Mouse (Mus musculus): ENCODE data around the gene Zdhhc25.

The Zdhhc25 gene

GRCm38 (mm10) chr15:88628801-88629356 is 28.8 kb downstream of the Zdhhc25 start:
- no peak for DNase-seq (ENCODE audit: low spot score in 2 of 2)

- no peak for DNase-seq (ENCODE audit: low spot score in 2 of 2)
Observed at GRCm38 (mm10) chr15:88635205-88635604, 35.1 kb downstream of the Zdhhc25 start.

- DNase-seq (ENCODE audit: low spot score in 2 of 2) = peak; percentile 81 to 87
Observed at GRCm38 (mm10) chr15:88651019-88651418, 50.9 kb downstream of the Zdhhc25 start.
